Mouse (Mus musculus) gastrocnemius, postnatal 25 days (tissue): ENCODE data around the gene 1700020D05Rik. TPM values are rescaled to one million over a fixed set of nuclear protein-coding genes. Genes with fewer than 3 reads are reported as not detected.

ENCODE experiments used
- DNase-seq: peaks from one replicate; pipeline ENCODE4 v3.0.0; 2022
- long read RNA-seq, 2 experiments: library from polyadenylated mRNA; stranded (forward); transcript quantifications; one replicate each; pipeline ENCODE4 v2.0.0; 2021
- total RNA-seq, 2 experiments: library from RNA; stranded (reverse); gene quantifications; 1 replicate in 1 of 2; 2 replicates in 1 of 2; pipeline ENCODE4 v1.2.3; 2021

1700020D05Rik gene
- total RNA-seq: under 1 TPM; 0.64 to 0.88 TPM
- long read RNA-seq, experiment 1: 0 reads
- long read RNA-seq, experiment 2: 0 reads

GRCm38 (mm10) chr19:5503687-5504086 is at the start of gene 1700020D05Rik:
Gene 1700020D05Rik, minus strand, starts transcription at chr19:5503787.
- DNase-seq: no peak

GRCm38 (mm10) chr19:5547471-5548056 is 44.0 kb upstream of the 1700020D05Rik start:
- DNase-seq: no peak

GRCm38 (mm10) chr19:5544031-5544430 is 40.4 kb upstream of the 1700020D05Rik start:
- DNase-seq: no peak

GRCm38 (mm10) chr19:5543362-5543761 is 39.8 kb upstream of the 1700020D05Rik start:
- no peak for DNase-seq

- no peak for DNase-seq
Measured at GRCm38 (mm10) chr19:5538786-5539185, 35.2 kb upstream of the 1700020D05Rik start.

- DNase-seq: no peak
Measured at GRCm38 (mm10) chr19:5532520-5532919, 28.9 kb upstream of the 1700020D05Rik start.

GRCm38 (mm10) chr19:5530138-5530524 is 26.5 kb upstream of the 1700020D05Rik start:
- DNase-seq: no peak

- DNase-seq: peak; percentile 92
Measured at GRCm38 (mm10) chr19:5529325-5530137, 25.9 kb upstream of the 1700020D05Rik start.

GRCm38 (mm10) chr19:5525204-5525603 is 21.6 kb upstream of the 1700020D05Rik start:
- no peak for DNase-seq

- DNase-seq: no peak
Measured at GRCm38 (mm10) chr19:5518721-5519120, 15.1 kb upstream of the 1700020D05Rik start.

GRCm38 (mm10) chr19:5516906-5517505 is 13.4 kb upstream of the 1700020D05Rik start:
- DNase-seq: no peak

- no peak for DNase-seq
Measured at GRCm38 (mm10) chr19:5515840-5516777, 12.5 kb upstream of the 1700020D05Rik start.

GRCm38 (mm10) chr19:5513005-5513349 is 9.4 kb upstream of the 1700020D05Rik start:
- no peak for DNase-seq

- DNase-seq: no peak
Measured at GRCm38 (mm10) chr19:5512091-5513004, 8.8 kb upstream of the 1700020D05Rik start.

- no peak for DNase-seq
Measured at GRCm38 (mm10) chr19:5511074-5511632, 7.6 kb upstream of the 1700020D05Rik start.

GRCm38 (mm10) chr19:5510031-5511026 is 6.7 kb upstream of the 1700020D05Rik start, which contains the start of gene Snx32:
Gene Snx32, minus strand, starts transcription at chr19:5510538.
- DNase-seq: peak; percentile 98

- no peak for DNase-seq
Measured at GRCm38 (mm10) chr19:5500330-5500875, 3.2 kb downstream of the 1700020D05Rik start.

GRCm38 (mm10) chr19:5496052-5496370 is 7.6 kb downstream of the 1700020D05Rik start:
- no peak for DNase-seq
